Mouse (Mus musculus) testis, postnatal 10 days (tissue): ENCODE measurements around the gene Nsun7.

ENCODE experiments used
- DNase-seq: peaks from one replicate; pipeline ENCODE4 v3.0.0; 2021; ENCODE audit warnings: low spot score

Nsun7 gene

DNA sequence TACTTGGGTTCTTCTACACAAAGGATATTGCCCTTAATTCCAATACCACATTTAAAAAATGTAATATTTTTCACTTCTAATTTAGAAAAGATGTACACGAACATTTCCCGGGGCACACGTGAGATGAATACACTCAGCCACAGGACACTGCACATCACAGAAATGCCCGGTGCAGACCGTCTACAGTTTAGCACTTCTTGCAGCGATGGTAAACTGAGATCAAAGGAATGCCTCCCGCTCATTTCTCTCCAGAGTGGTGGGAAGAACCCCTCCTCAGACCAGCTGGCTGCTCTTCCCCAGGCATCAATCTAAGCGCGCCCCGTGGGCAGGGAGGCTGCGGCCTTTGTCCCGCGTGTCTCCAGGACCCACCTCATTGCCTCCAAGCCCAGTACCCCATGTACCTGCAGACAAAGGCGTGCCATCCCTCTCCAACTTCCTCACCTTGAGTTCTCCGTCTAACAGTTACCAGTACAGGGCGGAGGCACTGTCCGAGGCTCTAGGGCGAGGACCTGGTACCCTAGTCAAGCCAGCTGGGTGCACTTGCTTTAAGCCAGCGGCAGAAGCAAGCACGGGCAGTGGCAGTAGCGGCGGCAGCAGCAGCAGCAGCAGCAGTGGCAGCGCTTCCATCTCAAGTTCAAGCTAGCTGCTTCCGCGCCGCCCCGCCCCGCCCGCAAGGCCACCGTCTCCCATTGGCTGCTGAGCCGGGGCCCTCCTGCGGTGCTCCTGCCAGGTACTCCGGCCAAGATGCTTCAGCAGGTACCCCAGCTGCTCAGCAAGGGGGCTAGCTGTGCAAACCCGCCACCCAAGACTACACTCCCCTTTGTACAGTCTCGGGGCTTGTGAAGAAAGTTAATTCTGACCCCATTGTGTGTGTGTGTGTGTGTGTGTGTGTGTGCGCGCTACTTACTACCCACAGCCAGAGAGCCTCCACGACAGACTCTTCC lies 77.6 kb downstream of the Nsun7 start:
- DNase-seq, result peak; percentile 67

- peak; percentile 60 for DNase-seq
Observed at GRCm38 (mm10) chr5:66337969-66338345, 78.3 kb downstream of the Nsun7 start.

DNA sequence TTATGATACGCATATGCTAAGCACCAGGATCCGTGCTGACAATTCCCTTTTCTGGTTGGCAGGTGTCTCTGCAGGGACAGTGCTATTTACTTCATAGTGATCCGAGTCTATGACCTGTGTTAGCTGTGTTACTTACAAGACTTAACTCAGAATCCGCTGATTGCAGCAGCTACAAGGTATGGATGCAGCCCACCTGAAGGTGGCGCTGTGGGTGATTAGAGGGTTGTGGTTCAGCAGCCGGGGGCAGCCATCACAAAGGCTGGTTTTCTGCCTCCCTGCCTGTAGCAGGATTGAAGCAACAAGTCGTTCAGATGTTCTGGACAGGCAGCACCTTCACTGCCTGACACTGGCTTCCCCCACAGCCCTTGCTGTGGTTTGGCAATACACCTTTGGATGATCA lies 78.9 kb downstream of the Nsun7 start:
- peak; percentile 80 for DNase-seq

DNA sequence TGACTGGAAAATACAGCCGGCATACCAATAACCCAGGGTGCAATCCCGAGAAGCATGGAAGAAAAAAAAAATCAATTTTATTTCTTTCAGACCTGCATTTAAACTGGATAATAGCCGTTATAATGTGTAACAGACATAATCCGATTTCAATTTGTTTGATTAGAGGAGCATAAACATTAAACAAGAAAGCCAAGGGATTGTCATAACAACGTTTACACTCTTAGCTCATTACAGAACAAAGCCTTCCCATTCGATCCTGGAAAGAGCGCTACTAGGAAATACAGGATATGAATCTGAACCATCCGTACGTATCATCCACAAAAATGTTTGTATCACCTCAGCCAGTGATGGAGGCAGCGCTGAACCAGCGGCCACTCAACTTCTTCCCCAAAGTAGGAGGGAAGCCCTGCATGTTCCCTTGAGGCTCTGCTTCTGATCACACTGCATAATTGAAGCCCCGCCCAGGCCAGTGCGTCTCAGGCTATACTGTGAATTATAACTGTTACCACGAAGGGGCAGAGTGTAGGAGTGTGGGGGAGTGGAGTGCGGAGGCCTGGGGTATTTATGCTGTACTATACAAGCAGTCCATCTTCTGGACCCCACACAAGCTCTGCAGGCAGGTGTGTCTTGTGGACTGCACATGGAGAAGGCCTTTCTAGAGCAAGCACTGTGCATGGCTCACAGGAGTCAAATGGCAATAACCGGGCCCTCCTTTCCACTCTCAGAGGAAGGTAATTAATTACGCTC lies 80.8 kb downstream of the Nsun7 start:
- DNase-seq, result no peak

- DNase-seq, result no peak
Observed at GRCm38 (mm10) chr5:66341848-66342247, 82.2 kb downstream of the Nsun7 start.

- no peak for DNase-seq
Observed at GRCm38 (mm10) chr5:66342285-66342684, 82.6 kb downstream of the Nsun7 start.

DNA sequence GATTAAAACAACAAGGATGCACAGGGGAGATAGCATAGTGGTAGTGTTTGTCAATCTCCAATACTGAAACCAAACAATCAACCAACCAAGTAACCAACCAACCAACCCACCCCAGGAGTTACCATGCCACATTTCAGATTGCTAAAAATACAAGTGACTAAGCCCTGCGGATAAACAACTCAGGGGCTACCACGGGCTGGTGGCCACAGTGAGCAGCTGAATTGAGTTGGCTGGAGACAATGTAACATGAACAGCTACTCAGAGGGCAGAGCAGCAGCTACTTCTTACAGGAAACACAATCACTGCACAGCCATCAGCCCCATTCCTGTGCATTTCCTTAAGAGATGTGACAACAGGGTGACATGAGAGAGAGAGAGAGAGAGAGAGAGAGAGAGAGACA lies 84.5 kb downstream of the Nsun7 start:
- DNase-seq, result no peak

DNA sequence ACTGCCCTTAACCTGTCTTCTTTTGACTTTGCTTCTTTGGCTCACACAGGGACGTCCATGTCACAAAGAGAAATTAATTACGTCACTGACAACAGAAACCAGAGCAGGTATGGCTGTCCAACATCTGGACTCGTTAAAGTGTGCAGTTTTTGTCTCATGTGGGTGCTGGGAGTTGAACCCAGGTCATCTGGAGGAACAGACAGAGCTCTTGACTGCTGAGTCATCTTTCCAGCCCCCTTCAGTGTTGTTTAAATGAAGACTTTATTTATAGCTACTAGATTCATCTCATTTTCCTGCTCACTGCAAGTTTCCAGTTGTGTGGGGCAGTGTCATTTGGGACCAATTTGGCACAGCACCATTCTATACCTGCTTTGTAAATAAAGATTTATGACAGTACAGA lies 85.4 kb downstream of the Nsun7 start:
- DNase-seq, result no peak

- no peak for DNase-seq
Observed at GRCm38 (mm10) chr5:66346756-66347155, 87.1 kb downstream of the Nsun7 start.
